Mouse (Mus musculus) E14TG2a.4 (cell line): ENCODE data around the gene Uap1l1.

ENCODE experiments used
- H3K27me3 ChIP-seq: 2 replicates; pipeline ENCODE4 v1.6.1; 2014; ENCODE audit warnings: low read length, control low read depth; ENCODE audit not compliant: insufficient read depth
- H3K36me3 ChIP-seq: 2 replicates; pipeline ENCODE4 v1.6.1; 2014; ENCODE audit warnings: low read length, control low read depth; ENCODE audit not compliant: insufficient read depth
- H3K4me1 ChIP-seq: replicated peaks from 2 replicates; pipeline ENCODE4 v1.6.1; 2014; ENCODE audit warnings: low read depth, low read length, control low read depth
- H3K4me3 ChIP-seq: replicated peaks from 2 replicates; pipeline ENCODE4 v1.5.1; 2014; ENCODE audit warnings: mild to moderate bottlenecking, low read length
- H3K9me3 ChIP-seq: 2 replicates; pipeline ENCODE4 v1.6.1; 2014; ENCODE audit warnings: low read length, control low read depth
- CTCF ChIP-seq: conservative IDR thresholded peaks from 2 replicates; pipeline ENCODE4 v1.5.1; 2014; ENCODE audit warnings: low read length
- NANOG ChIP-seq: IDR thresholded peaks from 2 replicates; pipeline ENCODE4 v1.6.1; 2014; ENCODE audit warnings: borderline replicate concordance, low read length, mixed read lengths
- POU5F1 ChIP-seq: IDR thresholded peaks from 2 replicates; pipeline ENCODE4 v1.6.1; 2014; ENCODE audit warnings: low read length, borderline replicate concordance

Uap1l1 gene

DNA sequence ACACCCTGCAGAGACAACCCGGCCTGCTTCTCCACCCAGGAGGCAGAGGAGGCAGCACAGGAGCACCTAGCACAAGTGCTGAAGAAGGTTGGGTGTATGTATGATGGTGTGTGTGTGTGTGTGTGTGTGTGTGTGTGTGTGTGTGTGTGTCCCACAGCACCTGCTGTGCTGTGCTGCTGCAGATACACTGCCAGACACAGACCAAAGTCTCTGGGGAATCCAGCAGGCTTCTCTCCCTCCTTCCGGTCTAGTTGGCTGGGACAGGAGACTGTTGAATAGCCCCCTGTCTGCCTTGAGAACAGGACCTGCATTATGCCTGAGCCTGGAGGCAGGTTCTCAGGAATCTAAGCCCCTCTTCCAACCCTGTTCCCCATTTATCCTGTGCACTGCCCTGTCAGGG is 7.9 kb upstream of the Uap1l1 start:
- Histone ChIP-seq H3K9me3 (no peaks in the 10 kb centered on the region), H3K4me1 (peaks cover 47% of the 10 kb centered on the region), H3K27me3 (peaks cover 26% of the 10 kb centered on the region), H3K36me3 (peaks cover 50% of the 10 kb centered on the region), H3K4me3 (peak overlapping the region; percentile 92)
- TF ChIP-seq NANOG: no peak
- TF ChIP-seq POU5F1: no peak
- TF ChIP-seq CTCF: no peak

DNA sequence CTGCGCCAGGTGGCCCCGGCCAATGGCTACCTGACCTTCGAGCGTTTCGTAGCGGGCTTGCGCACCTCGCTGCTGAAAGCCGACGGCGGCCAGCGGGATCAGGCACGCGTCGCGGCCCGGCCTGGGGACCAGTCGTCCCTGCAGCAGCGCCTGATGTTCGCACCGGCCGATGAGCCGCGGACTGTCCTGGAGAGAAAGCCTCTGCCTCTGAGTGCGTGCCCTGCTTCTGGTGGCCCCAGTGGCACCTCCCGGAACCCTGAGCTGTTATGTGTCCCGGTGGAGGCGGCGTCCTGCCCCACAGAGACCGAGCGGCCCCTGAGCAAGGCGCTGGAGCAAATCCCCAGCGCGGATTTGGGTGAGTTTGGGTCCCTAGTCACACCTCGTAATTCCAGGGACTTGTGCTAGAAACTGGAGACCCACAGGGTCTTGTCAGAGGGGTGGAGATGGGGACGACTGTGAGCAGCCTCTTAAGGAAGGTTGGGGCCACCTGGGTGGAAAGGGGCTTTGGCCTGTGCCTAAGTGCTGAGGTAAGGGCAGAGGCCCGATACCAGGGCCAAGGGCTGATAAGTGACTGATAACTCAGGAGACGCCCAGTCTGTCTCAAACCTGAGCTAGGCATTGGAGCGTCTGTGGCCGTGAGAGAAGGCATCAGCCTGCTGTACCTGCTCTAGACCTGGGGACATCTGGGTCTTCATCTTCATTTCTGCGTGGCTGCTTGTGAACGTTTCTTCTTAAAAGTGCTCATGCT is 7.3 kb upstream of the Uap1l1 start:
- H3K4me1 ChIP-seq: peaks cover 43% of the 10 kb centered on the region
- H3K9me3 ChIP-seq: no peaks in the 10 kb centered on the region
- peaks cover 31% of the 10 kb centered on the region for H3K27me3 ChIP-seq
- peak overlapping the region; percentile 92 for H3K4me3 ChIP-seq
- peaks cover 44% of the 10 kb centered on the region for H3K36me3 ChIP-seq
- TF ChIP-seq CTCF (no peak), POU5F1 (no peak), NANOG (no peak)

DNA sequence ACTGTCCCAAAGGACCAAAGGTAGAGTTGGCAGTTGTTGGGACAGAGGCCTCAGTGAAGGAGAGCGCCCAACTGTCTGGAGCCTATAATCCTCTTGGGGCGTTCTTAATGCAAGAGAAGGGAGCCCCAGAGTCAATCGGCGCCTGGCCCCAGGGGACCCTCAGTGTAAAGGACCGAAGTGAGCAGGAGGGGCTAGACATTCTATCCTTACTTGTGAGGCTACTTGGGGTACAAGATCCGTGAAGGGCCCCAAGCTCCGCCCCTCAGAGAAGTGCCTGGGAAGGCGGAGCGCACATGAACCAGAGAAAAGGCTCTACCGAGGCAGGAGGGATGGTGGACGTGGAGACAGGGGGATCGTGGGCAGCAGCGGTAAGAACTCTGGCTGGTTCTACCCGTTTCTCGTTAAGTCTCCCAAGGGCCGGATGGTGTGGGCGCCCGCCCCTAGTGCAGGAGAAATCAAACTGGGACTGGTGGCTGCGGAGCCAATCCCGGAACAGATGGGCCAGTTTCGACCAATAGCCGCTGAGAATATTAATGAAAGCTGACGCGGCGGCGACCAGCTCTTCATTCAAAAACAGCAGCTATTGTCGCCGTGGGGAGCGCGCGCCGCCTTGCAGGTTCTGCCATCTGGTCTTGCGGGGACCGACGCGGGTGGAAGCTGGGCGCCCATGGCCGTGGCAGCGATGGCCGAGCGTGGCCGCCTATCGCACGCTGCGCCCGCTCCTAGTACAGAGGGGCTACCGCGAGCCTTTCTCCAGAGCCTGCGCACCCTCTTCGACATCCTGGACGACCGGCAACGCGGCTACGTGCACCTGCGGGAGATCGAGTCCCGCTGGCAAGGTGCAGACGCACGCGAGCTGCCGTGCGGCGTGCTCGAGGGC is 6.5 kb upstream of the Uap1l1 start, which contains the start of gene Sapcd2:
Sapcd2 (plus strand) TSS at position 558 of the 880 bp plus-strand sequence.
- peaks cover 29% of the 10 kb centered on the region for H3K27me3 ChIP-seq
- no peaks in the 10 kb centered on the region for H3K9me3 ChIP-seq
- H3K4me3 ChIP-seq: peak within 1 kb of the TSS; percentile 92
- H3K4me1 ChIP-seq: peaks cover 39% of the 10 kb centered on the region
- peaks cover 36% of the 10 kb centered on the region for H3K36me3 ChIP-seq
- TF ChIP-seq NANOG (no peak), POU5F1 (no peak), CTCF (no peak)

DNA sequence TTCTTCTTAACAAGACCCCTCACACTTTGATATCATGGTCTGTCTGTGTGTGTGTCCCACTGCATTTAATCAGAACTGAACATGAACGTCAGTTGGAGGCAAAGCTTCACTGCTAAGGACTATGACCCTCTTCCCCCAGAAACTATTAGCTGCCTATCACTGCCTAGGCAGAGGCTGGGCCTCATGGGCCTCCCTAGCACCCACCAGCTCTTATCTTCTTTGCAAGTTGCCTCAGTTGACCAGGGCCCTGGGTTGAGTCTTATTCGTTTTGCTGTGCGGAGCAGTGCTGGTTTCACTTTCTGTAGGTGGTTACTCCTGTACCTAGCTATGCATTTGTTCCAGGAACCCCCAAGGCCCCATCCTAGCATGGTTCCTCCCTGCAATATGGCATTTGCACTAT is 4.5 kb upstream of the Uap1l1 start:
- no peak for TF ChIP-seq POU5F1
- H3K4me3 ChIP-seq: no peak overlapping the region
- peaks cover 16% of the 10 kb centered on the region for H3K36me3 ChIP-seq

DNA sequence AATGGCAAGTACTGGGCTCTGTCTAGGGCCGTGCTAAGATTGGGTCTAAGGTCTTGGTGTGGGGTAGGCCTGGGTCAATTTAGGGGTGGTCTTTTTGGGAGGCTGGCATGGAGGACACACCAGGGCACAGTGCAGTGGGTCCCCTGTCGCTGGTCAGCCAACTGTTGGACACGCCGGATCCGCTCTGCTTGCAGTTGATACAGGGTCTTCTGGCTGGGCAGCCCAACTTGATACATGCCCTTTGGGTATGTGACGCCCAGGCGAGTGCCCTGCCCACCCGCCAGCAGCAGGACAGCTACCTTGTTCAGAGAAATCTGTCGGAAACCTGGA is 756 bp downstream of the Uap1l1 start:
- H3K9me3 ChIP-seq: no peaks in the 10 kb centered on the region

More for the DNA sequence above, 4.5 kb upstream of the Uap1l1 start:
- peaks cover 31% of the 10 kb centered on the region for H3K27me3 ChIP-seq
- H3K4me1 ChIP-seq: peaks cover 39% of the 10 kb centered on the region
- H3K9me3 ChIP-seq: no peaks in the 10 kb centered on the region

DNA sequence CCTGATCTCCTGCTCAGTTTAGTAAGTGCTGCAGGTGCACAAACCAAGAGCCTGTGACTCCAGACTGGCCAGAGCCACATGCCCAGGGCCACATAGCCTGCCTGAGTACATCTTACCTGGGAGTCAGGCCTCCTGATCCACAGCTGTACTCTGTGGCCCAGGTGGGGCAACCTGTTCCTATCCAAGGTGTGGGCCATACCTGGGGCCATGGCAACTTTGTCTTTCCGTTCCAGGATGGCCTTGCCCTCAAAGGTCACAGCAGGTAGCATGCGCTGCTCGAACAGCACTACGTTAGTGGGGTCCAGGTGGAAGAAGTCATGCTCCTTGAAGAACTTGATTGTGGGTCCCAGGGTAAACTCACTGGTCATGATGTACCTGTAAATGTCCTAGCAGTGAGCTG is 1.2 kb downstream of the Uap1l1 start:
- Histone ChIP-seq H3K4me3 (peak overlapping the region; percentile 95), H3K4me1 (peaks cover 34% of the 10 kb centered on the region)
- TF ChIP-seq POU5F1 (no peak), CTCF (no peak), NANOG (no peak)

More for the DNA sequence above, 756 bp downstream of the Uap1l1 start:
- no peak for TF ChIP-seq CTCF
- no peak for TF ChIP-seq POU5F1
- TF ChIP-seq NANOG: no peak
- Histone ChIP-seq H3K36me3 (peaks cover 50% of the 10 kb centered on the region), H3K4me1 (peaks cover 34% of the 10 kb centered on the region), H3K27me3 (peaks cover 24% of the 10 kb centered on the region), H3K4me3 (peak overlapping the region; percentile 95)

DNA sequence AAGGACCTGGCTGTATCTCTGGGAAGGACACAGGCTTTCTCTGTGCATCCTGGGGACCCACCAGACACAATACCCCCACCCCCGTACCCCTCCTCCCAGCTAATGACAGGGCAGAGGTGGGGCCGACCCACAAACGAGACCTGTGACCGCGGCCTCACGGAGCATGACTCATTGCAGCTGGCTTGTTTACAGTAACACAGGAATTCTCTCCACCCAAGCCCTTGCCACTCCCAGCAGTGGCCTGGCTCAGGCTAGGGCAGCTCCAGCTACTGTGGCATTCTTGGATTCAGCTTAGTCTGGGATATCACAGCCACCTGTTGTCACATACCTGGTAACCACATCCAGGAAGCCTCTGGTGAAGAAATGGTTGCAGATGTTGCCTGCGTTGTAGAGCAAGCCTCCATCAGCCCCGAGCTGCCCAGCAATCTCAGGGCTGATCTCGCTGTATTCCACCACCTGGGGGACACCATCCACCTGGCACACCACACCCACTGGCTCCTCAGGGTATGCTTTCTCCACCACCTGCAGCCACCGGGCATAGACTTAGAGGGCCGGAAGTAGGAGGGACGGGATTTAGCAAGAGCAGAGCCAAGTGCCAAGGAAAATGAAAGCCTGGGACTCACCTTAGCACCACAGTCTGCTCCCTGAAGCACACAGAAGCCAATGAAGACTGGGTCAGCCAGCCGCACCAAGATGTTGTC is 1.9 kb downstream of the Uap1l1 start:
- TF ChIP-seq POU5F1 (no peak), NANOG (no peak), CTCF (no peak)
- Histone ChIP-seq H3K27me3 (peaks cover 19% of the 10 kb centered on the region), H3K4me3 (peak overlapping the region; percentile 95; the same call in 1 of the 2 replicates), H3K36me3 (peaks cover 54% of the 10 kb centered on the region), H3K4me1 (peaks cover 34% of the 10 kb centered on the region), H3K9me3 (no peaks in the 10 kb centered on the region)

More for the DNA sequence above, 1.2 kb downstream of the Uap1l1 start:
- Histone ChIP-seq H3K9me3 (no peaks in the 10 kb centered on the region), H3K36me3 (peaks cover 54% of the 10 kb centered on the region), H3K27me3 (peaks cover 22% of the 10 kb centered on the region)

DNA sequence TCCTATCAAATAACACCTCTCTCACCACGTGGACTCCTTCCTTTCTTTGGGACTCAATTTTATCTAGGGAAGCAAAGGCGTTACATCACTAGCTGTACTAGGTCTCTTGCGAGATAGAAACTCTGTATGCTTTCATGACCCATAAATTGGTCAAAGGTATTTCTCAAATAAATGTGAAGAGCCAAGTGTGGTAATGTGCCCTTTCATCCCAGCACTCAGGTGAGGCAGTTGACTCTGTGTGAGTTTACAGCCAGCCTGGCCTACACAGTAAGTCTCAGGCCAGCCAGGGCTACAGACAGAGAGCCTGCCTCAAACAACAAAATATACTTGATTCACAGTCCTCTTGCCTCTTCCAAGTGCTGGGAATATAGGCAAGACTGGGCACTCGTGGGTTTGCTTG is 5.6 kb downstream of the Uap1l1 start:
- no peaks in the 10 kb centered on the region for H3K9me3 ChIP-seq
- TF ChIP-seq CTCF (no peak), NANOG (no peak), POU5F1 (no peak)

More for the DNA sequence above, 5.6 kb downstream of the Uap1l1 start:
- Histone ChIP-seq H3K36me3 (peaks cover 62% of the 10 kb centered on the region), H3K4me1 (peaks cover 39% of the 10 kb centered on the region), H3K4me3 (no peak overlapping the region), H3K27me3 (peaks cover 9% of the 10 kb centered on the region)
